Mouse (Mus musculus): Measurements from ENCODE around the gene Nt5c2.

GRCm38 (mm10) chr19:46862556-46862955, 152.4 kb downstream of the Nt5c2 start:
- TF ChIP-seq POLR2A (IDR thresholded peaks at IDR 0.05; ENCODE audit: low read depth, low read length) (no peak), CTCF (IDR thresholded peaks at IDR 0.05; ENCODE audit: borderline replicate concordance, insufficient read depth, low read length) (no peak)
